Mouse (Mus musculus) hindbrain, postnatal 0 days (tissue): ENCODE data around the gene Lrrk1. TPM values are rescaled to one million over a fixed set of nuclear protein-coding genes. Genes with fewer than 3 reads are reported as not detected.

Experiments used
- ATAC-seq: fragments of 200-750 bp; cut with Nextera tagmentation; 2 replicates; pipeline ENCODE4 v1.8.0; 2017; ENCODE audit warnings: mild to moderate bottlenecking, moderate TSS enrichment, moderate library complexity
- DNase-seq: peaks from one replicate; pipeline ENCODE4 v3.0.0-alpha.2; 2015; ENCODE audit warnings: low spot score
- H3K27ac ChIP-seq: fragments of 300-500 bp; sonication (generic); 2 replicates; pipeline ENCODE4 v1.5.1; 2014; ENCODE audit warnings: mild to moderate bottlenecking
- H3K27me3 ChIP-seq: fragments of 300-500 bp; sonication (generic); 2 replicates; pipeline ENCODE4 v1.6.1; 2014; ENCODE audit warnings: low read length, mixed read lengths; ENCODE audit not compliant: insufficient read depth
- H3K36me3 ChIP-seq: fragments of 300-500 bp; sonication (generic); 2 replicates; pipeline ENCODE4 v1.6.1; 2014; ENCODE audit warnings: low read length, mixed read lengths; ENCODE audit not compliant: insufficient read depth
- H3K4me1 ChIP-seq: fragments of 300-500 bp; sonication (generic); 2 replicates; pipeline ENCODE4 v1.6.1; 2014; ENCODE audit warnings: antibody characterized with exemption, low read length, mixed read lengths; ENCODE audit not compliant: insufficient read depth
- H3K4me2 ChIP-seq: fragments of 300-500 bp; sonication (generic); 2 replicates; pipeline ENCODE4 v1.6.1; 2014; ENCODE audit warnings: low read depth, mild to moderate bottlenecking, low read length, moderate library complexity, mixed read lengths
- H3K4me3 ChIP-seq: fragments of 300-500 bp; sonication (generic); 2 replicates; pipeline ENCODE4 v1.5.1; 2014; ENCODE audit warnings: low read length
- H3K9ac ChIP-seq: fragments of 300-500 bp; sonication (generic); replicated peaks from 2 replicates; pipeline ENCODE4 v1.6.1; 2014; ENCODE audit warnings: mild to moderate bottlenecking, low read length, moderate library complexity, mixed read lengths
- H3K9me3 ChIP-seq: fragments of 300-500 bp; sonication (generic); 2 replicates; pipeline ENCODE4 v1.6.1; 2016; ENCODE audit warnings: low read length, mixed read lengths
- CTCF ChIP-seq: IDR thresholded peaks from 2 replicates; pipeline ENCODE4 v1.5.1; 2016; ENCODE audit warnings: antibody characterized with exemption, control low read depth, low read depth
- WGBS: fragments of 180-500 bp; shearing (Covaris S2); extraction: QIAGEN DNeasy Blood & Tissue Kit; methylation state at CpG from one replicate; pipeline ENCODE4 v1.1.7; 2014; 5-methylcytosine and 5-hydroxymethylcytosine counted together
- polyA plus RNA-seq: library from polyadenylated mRNA; unstranded; fragments of >200 nt; fragmentation: Nextera tagmentation; extraction: Ambion mirVana; gene quantifications from 2 replicates; pipeline ENCODE4 v1.2.1, GENCODE M21; 2015
- total RNA-seq: library from RNA; depleted of rRNA; stranded (reverse); fragments of >200 nt; gene quantifications from 2 replicates; pipeline ENCODE4 v1.2.3, GENCODE M21; 2014

Gene Lrrk1
- total and polyA plus RNA-seq, 2 experiments from 2014 or later = 2.5 to 4.1 TPM

DNA sequence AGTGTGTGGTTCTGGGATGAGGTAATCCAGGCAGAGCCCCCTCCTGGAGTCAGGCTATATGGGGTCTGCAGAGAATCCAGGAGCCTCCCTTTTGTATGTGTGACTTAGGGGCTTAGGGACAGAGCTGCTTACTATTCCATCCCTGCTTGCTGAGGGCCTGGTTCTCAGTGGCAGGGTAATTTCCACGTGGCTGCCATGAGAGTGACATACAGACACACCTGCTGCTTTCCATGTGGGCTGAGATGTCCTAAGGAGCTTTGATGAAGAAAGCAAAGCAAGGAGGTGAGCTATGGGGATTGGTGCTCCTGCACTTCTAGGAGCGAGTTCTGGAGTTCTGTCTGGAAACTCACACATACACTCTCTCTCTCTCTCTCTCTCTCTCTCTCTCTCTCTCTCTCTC is 139.1 kb downstream of the Lrrk1 start:
- Histone ChIP-seq H3K9ac (no peak overlapping the region), H3K4me1 (peaks cover 23% of the 10 kb centered on the region), H3K36me3 (no peaks in the 10 kb centered on the region), H3K27me3 (no peaks in the 10 kb centered on the region), H3K4me3 (no peak overlapping the region), H3K27ac (no peak overlapping the region), H3K9me3 (no peaks in the 10 kb centered on the region), H3K4me2 (no peak overlapping the region)
- no peak for TF ChIP-seq CTCF
- DNase-seq = no peak
- WGBS = 58% methylated on average over 2 of the region's 2 CpGs
- ATAC-seq = no peak

DNA sequence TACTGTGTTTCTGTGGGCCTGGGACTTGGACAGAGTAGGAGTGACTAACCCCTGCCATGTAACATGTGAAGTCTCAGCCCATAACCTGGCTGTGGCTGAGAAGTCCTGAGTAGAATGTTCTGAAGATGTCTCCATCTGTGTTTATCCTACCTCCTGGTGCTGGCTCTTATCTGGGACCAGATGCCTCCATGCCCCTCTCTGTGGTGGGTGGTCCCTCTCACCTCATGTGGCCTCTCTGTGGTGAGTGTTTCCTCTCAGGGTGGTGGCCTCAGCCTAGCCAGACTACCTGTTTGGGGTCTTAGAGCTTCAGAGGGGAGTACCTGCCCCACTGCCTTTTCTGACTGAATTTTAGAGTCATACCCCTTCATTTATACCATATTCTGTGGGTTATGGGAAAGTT is 139.9 kb downstream of the Lrrk1 start:
- ATAC-seq (no peak), DNase-seq (no peak)
- H3K27ac ChIP-seq = peak overlapping the region; percentile 80
- H3K36me3 ChIP-seq = no peaks in the 10 kb centered on the region
- H3K4me1 ChIP-seq = peaks cover 23% of the 10 kb centered on the region
- H3K4me2 ChIP-seq = no peak overlapping the region
- no peak overlapping the region for H3K4me3 ChIP-seq
- no peak for TF ChIP-seq CTCF
- no peaks in the 10 kb centered on the region for H3K27me3 ChIP-seq
- H3K9me3 ChIP-seq = no peaks in the 10 kb centered on the region
- H3K9ac ChIP-seq = no peak overlapping the region

DNA sequence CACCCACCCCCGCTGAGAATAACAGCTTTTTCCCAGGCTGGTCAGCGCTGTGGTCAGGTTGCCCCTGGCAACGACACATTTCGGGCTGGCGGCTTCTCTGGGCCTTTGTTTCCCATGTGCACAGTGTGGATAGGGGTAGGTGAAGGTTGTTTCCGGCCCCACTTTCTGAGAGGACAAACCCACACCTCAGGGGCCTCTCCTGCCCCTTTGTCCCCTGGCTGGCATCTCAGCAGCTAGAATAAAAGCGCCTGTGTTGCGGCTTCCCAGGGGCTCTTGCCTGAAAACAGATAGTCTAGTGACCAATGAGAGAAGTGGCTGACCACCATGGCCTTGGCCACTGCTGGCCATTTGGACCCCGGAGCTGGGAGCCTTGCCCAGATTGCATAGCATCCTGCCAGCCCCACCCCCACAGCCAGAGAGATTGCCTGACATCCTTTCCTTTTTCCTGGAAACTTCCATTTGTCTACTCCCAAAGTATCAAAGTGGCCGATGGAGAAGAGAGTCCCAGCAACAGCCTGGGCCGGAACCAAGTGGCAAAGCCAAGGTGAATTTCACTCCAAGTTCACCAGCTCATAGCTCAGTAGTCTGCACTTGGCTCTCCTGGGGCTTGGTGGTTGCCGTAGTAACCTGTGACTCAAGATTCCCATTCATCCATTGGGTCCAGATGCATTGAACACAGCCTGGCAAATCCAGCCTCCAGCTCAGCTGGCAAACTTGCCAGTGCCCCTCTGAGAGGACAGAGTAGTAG is 140.7 kb downstream of the Lrrk1 start:
- H3K9me3 ChIP-seq = no peaks in the 10 kb centered on the region
- ATAC-seq = peak; percentile 91
- WGBS = 17% methylated on average over 12 of the region's 12 CpGs
- peaks cover 23% of the 10 kb centered on the region for H3K4me1 ChIP-seq
- H3K4me3 ChIP-seq = no peak overlapping the region
- no peak overlapping the region for H3K9ac ChIP-seq
- TF ChIP-seq CTCF = no peak
- no peaks in the 10 kb centered on the region for H3K27me3 ChIP-seq
- H3K4me2 ChIP-seq = 0 out of 2 replicates have a peak overlapping the region, but pooled peaks have one; percentile 13
- peak overlapping the region; percentile 80 for H3K27ac ChIP-seq
- DNase-seq = peak; percentile 91
- no peaks in the 10 kb centered on the region for H3K36me3 ChIP-seq

DNA sequence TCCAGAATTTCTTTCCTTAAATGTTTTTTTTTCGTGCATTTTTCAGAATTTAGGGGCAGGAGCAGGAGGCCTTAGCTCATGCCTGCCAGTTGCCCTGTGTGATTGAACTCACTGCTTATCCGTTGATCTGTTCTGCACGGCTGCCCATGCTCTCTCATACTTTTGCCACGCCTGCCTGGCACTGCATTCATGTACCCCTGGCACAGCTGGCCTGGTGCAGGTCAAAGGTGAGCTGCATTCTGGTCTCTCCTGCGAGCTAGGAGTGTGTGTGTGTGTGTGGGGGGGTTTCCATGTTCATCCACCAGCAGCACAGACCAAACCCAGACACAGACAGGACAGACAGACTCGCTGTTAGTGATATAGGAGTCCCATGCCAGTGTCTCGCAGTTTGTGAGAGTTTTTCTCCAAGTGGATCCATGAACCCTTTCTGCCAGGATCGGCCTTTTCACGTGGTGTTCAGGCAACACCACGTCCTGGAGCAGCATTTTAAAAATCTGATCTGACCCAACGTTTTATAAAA is 141.4 kb downstream of the Lrrk1 start:
- Histone ChIP-seq H3K36me3 (no peaks in the 10 kb centered on the region), H3K27ac (peak overlapping the region; percentile 80), H3K9me3 (no peaks in the 10 kb centered on the region), H3K4me2 (no peak overlapping the region), H3K9ac (no peak overlapping the region), H3K4me3 (no peak overlapping the region), H3K27me3 (no peaks in the 10 kb centered on the region), H3K4me1 (peaks cover 23% of the 10 kb centered on the region)
- DNase-seq (no peak), ATAC-seq (no peak; the same call in 1 of the 2 replicates)
- WGBS = 22% methylated on average over 11 of the region's 11 CpGs
- TF ChIP-seq CTCF = no peak

DNA sequence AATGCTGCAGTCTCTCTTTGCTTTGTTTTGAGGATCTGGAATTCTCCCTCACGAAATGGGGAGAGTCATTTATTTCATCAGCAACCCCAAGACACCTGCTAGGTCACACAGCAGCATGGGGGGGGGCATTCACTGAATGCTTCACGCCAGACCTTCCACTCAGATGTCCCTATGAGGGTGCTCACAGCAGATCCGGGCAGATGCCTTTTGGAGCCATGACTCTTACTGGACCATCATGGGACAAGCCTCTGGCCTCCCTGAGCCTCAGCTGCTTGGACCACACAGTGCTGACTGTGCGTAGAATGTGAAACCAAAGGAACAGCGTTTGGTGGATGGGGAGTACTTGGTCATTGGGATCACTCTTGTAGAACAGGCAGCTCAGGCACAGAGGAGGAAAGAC is 142.5 kb downstream of the Lrrk1 start:
- ATAC-seq (no peak), DNase-seq (no peak)
- no peak overlapping the region for H3K9ac ChIP-seq
- 82% methylated on average over 5 of the region's 5 CpGs for WGBS
- no peak overlapping the region for H3K27ac ChIP-seq
- no peaks in the 10 kb centered on the region for H3K27me3 ChIP-seq
- H3K4me2 ChIP-seq = no peak overlapping the region
- H3K4me1 ChIP-seq = peaks cover 23% of the 10 kb centered on the region
- no peak overlapping the region for H3K4me3 ChIP-seq
- H3K9me3 ChIP-seq = no peaks in the 10 kb centered on the region
- no peaks in the 10 kb centered on the region for H3K36me3 ChIP-seq
- no peak for TF ChIP-seq CTCF

DNA sequence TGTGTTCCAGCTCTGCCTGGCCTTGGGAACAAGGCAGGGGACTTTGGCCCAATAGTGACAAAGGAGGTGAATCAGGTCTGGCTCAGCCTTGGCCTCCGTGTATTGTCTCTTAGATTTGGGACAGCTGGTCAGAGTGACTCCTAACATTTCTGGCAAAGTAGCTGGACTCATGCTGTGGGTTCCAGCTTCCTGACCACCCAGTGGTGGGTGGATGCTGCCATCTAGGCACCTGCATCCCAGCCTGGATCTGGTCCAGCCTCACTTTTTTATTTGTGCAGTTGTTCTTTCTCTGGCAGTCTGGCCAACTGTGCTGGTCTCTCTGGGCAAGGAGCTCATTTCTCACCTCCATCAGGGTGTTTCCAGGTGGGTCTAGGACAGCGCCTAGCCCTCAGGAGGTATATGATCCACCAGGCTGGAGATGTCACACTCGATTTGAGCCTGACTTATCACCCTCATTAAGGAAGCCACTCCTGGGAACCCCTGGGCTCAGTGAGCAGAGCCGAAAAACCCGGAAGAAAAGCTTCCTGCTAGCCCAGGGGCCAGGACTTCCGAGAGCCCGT is 144.3 kb downstream of the Lrrk1 start:
- H3K4me3 ChIP-seq = no peak overlapping the region
- H3K4me1 ChIP-seq = peaks cover 22% of the 10 kb centered on the region
- ATAC-seq = no peak
- no peaks in the 10 kb centered on the region for H3K9me3 ChIP-seq
- no peaks in the 10 kb centered on the region for H3K27me3 ChIP-seq
- TF ChIP-seq CTCF = no peak
- no peak overlapping the region for H3K4me2 ChIP-seq
- WGBS = 62% methylated on average over 7 of the region's 7 CpGs
- H3K27ac ChIP-seq = no peak overlapping the region
- H3K36me3 ChIP-seq = no peaks in the 10 kb centered on the region
- no peak overlapping the region for H3K9ac ChIP-seq
- peak; percentile 24 for DNase-seq
